Mouse (Mus musculus) forebrain, embryonic 15.5 days (tissue): ENCODE measurements around the gene Dhcr7. TPM values are rescaled to one million over a fixed set of nuclear protein-coding genes. Genes with fewer than 3 reads are reported as not detected.

Source experiments
- ATAC-seq: fragments of 200-750 bp; cut with Nextera tagmentation; replicated peaks from 2 replicates; pipeline ENCODE4 v1.8.0; 2017; ENCODE audit warnings: mild to moderate bottlenecking, moderate TSS enrichment, moderate library complexity
- H3K27ac ChIP-seq: fragments of 300-500 bp; sonication (generic); replicated peaks from 2 replicates; pipeline ENCODE4 v1.5.1; 2015; ENCODE audit warnings: mild to moderate bottlenecking, inconsistent platforms
- H3K27me3 ChIP-seq: fragments of 300-500 bp; sonication (generic); 2 replicates; pipeline ENCODE4 v1.6.1; 2015; ENCODE audit warnings: inconsistent platforms
- H3K36me3 ChIP-seq: fragments of 300-500 bp; sonication (generic); 2 replicates; pipeline ENCODE4 v1.6.1; 2015; ENCODE audit warnings: mild to moderate bottlenecking, inconsistent platforms
- H3K4me1 ChIP-seq: fragments of 300-500 bp; sonication (generic); 2 replicates; pipeline ENCODE4 v1.6.1; 2015; ENCODE audit warnings: inconsistent platforms
- H3K4me2 ChIP-seq: fragments of 300-500 bp; sonication (generic); replicated peaks from 2 replicates; pipeline ENCODE4 v1.6.1; 2015; ENCODE audit warnings: mild to moderate bottlenecking, inconsistent platforms
- H3K4me3 ChIP-seq: fragments of 300-500 bp; sonication (generic); 2 replicates; pipeline ENCODE4 v1.5.1; 2015; ENCODE audit warnings: mild to moderate bottlenecking, inconsistent platforms
- H3K9ac ChIP-seq: fragments of 300-500 bp; sonication (generic); replicated peaks from 2 replicates; pipeline ENCODE4 v1.6.1; 2015; ENCODE audit warnings: mild to moderate bottlenecking, inconsistent platforms
- H3K9me3 ChIP-seq: fragments of 300-500 bp; sonication (generic); 2 replicates; pipeline ENCODE4 v1.6.1; 2016; ENCODE audit warnings: inconsistent platforms
- WGBS: fragments of 180-500 bp; shearing (Covaris S2); methylation state at CpG from one replicate; pipeline ENCODE4 v1.1.7; 2015; ENCODE audit warnings: mixed read lengths; 5-methylcytosine and 5-hydroxymethylcytosine counted together
- polyA plus RNA-seq: library from polyadenylated mRNA; unstranded; fragments of >200 nt; fragmentation: Nextera tagmentation; extraction: Ambion mirVana; gene quantifications from 2 replicates; pipeline ENCODE4 v1.2.1, GENCODE M21; 2015

The Dhcr7 gene
- polyA plus RNA-seq, 1 experiment from 2014 or later, result 43.9 TPM

GRCm38 (mm10) chr7:143805199-143805624 is 17.7 kb upstream of the Dhcr7 start:
- peaks cover 16% of the 10 kb centered on the region; the same call in 1 of the 2 replicates for H3K36me3 ChIP-seq
- H3K27ac ChIP-seq, result no peak overlapping the region
- no peaks in the 10 kb centered on the region for H3K9me3 ChIP-seq
- no peak overlapping the region for H3K4me2 ChIP-seq
- 34% methylated on average over 5 of the region's 5 CpGs for WGBS
- ATAC-seq, result peak; percentile 64
- no peak overlapping the region for H3K4me3 ChIP-seq
- no peaks in the 10 kb centered on the region for H3K4me1 ChIP-seq
- H3K9ac ChIP-seq, result no peak overlapping the region
- H3K27me3 ChIP-seq, result no peaks in the 10 kb centered on the region

GRCm38 (mm10) chr7:143808909-143809308 is 14.0 kb upstream of the Dhcr7 start:
- no peaks in the 10 kb centered on the region for H3K9me3 ChIP-seq
- 49% methylated on average over 1 of the region's 1 CpGs for WGBS
- no peak for ATAC-seq

GRCm38 (mm10) chr7:143819201-143819600 is 3.7 kb upstream of the Dhcr7 start:
- Histone ChIP-seq H3K9ac (no peak overlapping the region), H3K27me3 (no peaks in the 10 kb centered on the region), H3K4me2 (no peak overlapping the region), H3K4me3 (no peak overlapping the region), H3K27ac (no peak overlapping the region), H3K9me3 (no peaks in the 10 kb centered on the region), H3K36me3 (peaks cover 12% of the 10 kb centered on the region; the same call in 1 of the 2 replicates), H3K4me1 (peaks cover 13% of the 10 kb centered on the region)
- ATAC-seq, result no peak
- 94% methylated on average over 4 of the region's 4 CpGs for WGBS

More at GRCm38 (mm10) chr7:143808909-143809308, 14.0 kb upstream of the Dhcr7 start:
- no peaks in the 10 kb centered on the region for H3K4me1 ChIP-seq
- H3K9ac ChIP-seq, result no peak overlapping the region
- H3K27ac ChIP-seq, result no peak overlapping the region
- H3K36me3 ChIP-seq, result peaks cover 21% of the 10 kb centered on the region
- no peaks in the 10 kb centered on the region for H3K27me3 ChIP-seq
- no peak overlapping the region for H3K4me2 ChIP-seq
- H3K4me3 ChIP-seq, result no peak overlapping the region

GRCm38 (mm10) chr7:143821241-143821640 is 1.7 kb upstream of the Dhcr7 start:
- WGBS, result 84% methylated on average over 2 of the region's 2 CpGs
- no peak overlapping the region for H3K9ac ChIP-seq
- H3K9me3 ChIP-seq, result no peaks in the 10 kb centered on the region
- H3K4me3 ChIP-seq, result no peak overlapping the region
- H3K27ac ChIP-seq, result no peak overlapping the region
- H3K36me3 ChIP-seq, result 0 out of 2 replicates have a peak, but pooled peaks cover 6% of the 10 kb centered on the region
- ATAC-seq, result no peak
- peaks cover 13% of the 10 kb centered on the region for H3K4me1 ChIP-seq
- no peak overlapping the region for H3K4me2 ChIP-seq
- no peaks in the 10 kb centered on the region for H3K27me3 ChIP-seq

GRCm38 (mm10) chr7:143823266-143823605 is 291 bp downstream of the Dhcr7 start:
- Histone ChIP-seq H3K4me1 (peaks cover 13% of the 10 kb centered on the region), H3K4me3 (peak overlapping the region; percentile 63), H3K9ac (peak overlapping the region; percentile 44), H3K27ac (peak overlapping the region; percentile 71), H3K36me3 (0 out of 2 replicates have a peak, but pooled peaks cover 2% of the 10 kb centered on the region), H3K4me2 (peak overlapping the region; percentile 75), H3K9me3 (no peaks in the 10 kb centered on the region), H3K27me3 (no peaks in the 10 kb centered on the region)
- 79% methylated on average over 4 of the region's 4 CpGs for WGBS
- peak; percentile 17; the same call in 1 of the 2 replicates for ATAC-seq

GRCm38 (mm10) chr7:143826985-143827384 is 4.0 kb downstream of the Dhcr7 start:
- WGBS, result 94% methylated on average over 2 of the region's 2 CpGs
- peaks cover 29% of the 10 kb centered on the region for H3K4me1 ChIP-seq

GRCm38 (mm10) chr7:143829504-143830331 is 6.8 kb downstream of the Dhcr7 start:
- H3K27me3 ChIP-seq, result no peaks in the 10 kb centered on the region
- peak overlapping the region; percentile 60 for H3K4me3 ChIP-seq
- no peaks in the 10 kb centered on the region for H3K36me3 ChIP-seq
- H3K9ac ChIP-seq, result peak overlapping the region; percentile 70
- peak overlapping the region; percentile 95 for H3K27ac ChIP-seq
- peak; percentile 98 for ATAC-seq
- H3K9me3 ChIP-seq, result no peaks in the 10 kb centered on the region
- peak overlapping the region; percentile 73 for H3K4me2 ChIP-seq
- peaks cover 40% of the 10 kb centered on the region for H3K4me1 ChIP-seq
- WGBS, result under 1% methylated on average over 37 of the region's 37 CpGs

More at GRCm38 (mm10) chr7:143826985-143827384, 4.0 kb downstream of the Dhcr7 start:
- H3K9ac ChIP-seq, result no peak overlapping the region
- H3K27me3 ChIP-seq, result no peaks in the 10 kb centered on the region
- no peak overlapping the region for H3K4me2 ChIP-seq
- H3K27ac ChIP-seq, result no peak overlapping the region
- no peaks in the 10 kb centered on the region for H3K9me3 ChIP-seq
- H3K36me3 ChIP-seq, result no peaks in the 10 kb centered on the region
- no peak overlapping the region for H3K4me3 ChIP-seq
- ATAC-seq, result no peak

GRCm38 (mm10) chr7:143830399-143830798 is 7.5 kb downstream of the Dhcr7 start:
- WGBS, result 4% methylated on average over 6 of the region's 6 CpGs
- peak overlapping the region; percentile 60 for H3K4me3 ChIP-seq
- peak overlapping the region; percentile 95 for H3K27ac ChIP-seq
- H3K4me2 ChIP-seq, result peak overlapping the region; percentile 73
- ATAC-seq, result peak; percentile 41
- no peaks in the 10 kb centered on the region for H3K27me3 ChIP-seq
- H3K4me1 ChIP-seq, result peaks cover 43% of the 10 kb centered on the region
- no peaks in the 10 kb centered on the region for H3K9me3 ChIP-seq
- no peaks in the 10 kb centered on the region for H3K36me3 ChIP-seq
- peak overlapping the region; percentile 70 for H3K9ac ChIP-seq

- H3K27me3 ChIP-seq, result no peaks in the 10 kb centered on the region
- H3K9me3 ChIP-seq, result no peaks in the 10 kb centered on the region
- H3K4me2 ChIP-seq, result no peak overlapping the region
- ATAC-seq, result no peak
- H3K9ac ChIP-seq, result no peak overlapping the region
- no peak overlapping the region for H3K4me3 ChIP-seq
- 80% methylated on average over 8 of the region's 8 CpGs for WGBS
- no peaks in the 10 kb centered on the region for H3K36me3 ChIP-seq
- H3K4me1 ChIP-seq, result peaks cover 43% of the 10 kb centered on the region
- H3K27ac ChIP-seq, result no peak overlapping the region
These were observed 9.3 kb downstream of the Dhcr7 start for GRCm38 (mm10) chr7:143832196-143832595.

- H3K27me3 ChIP-seq, result no peaks in the 10 kb centered on the region
- peaks cover 1% of the 10 kb centered on the region; the same call in 1 of the 2 replicates for H3K36me3 ChIP-seq
- H3K9ac ChIP-seq, result no peak overlapping the region
- H3K9me3 ChIP-seq, result no peaks in the 10 kb centered on the region
- no peak overlapping the region for H3K27ac ChIP-seq
- peaks cover 43% of the 10 kb centered on the region for H3K4me1 ChIP-seq
- ATAC-seq, result no peak
- H3K4me2 ChIP-seq, result no peak overlapping the region
- 91% methylated on average over 2 of the region's 2 CpGs for WGBS
- no peak overlapping the region for H3K4me3 ChIP-seq
These were observed 9.7 kb downstream of the Dhcr7 start for GRCm38 (mm10) chr7:143832611-143833010.

GRCm38 (mm10) chr7:143833581-143834190 is 10.7 kb downstream of the Dhcr7 start:
- Histone ChIP-seq H3K4me3 (no peak overlapping the region), H3K4me2 (no peak overlapping the region), H3K4me1 (peaks cover 43% of the 10 kb centered on the region), H3K36me3 (peaks cover 10% of the 10 kb centered on the region), H3K9me3 (no peaks in the 10 kb centered on the region), H3K27ac (no peak overlapping the region), H3K9ac (no peak overlapping the region), H3K27me3 (no peaks in the 10 kb centered on the region)
- 86% methylated on average over 6 of the region's 6 CpGs for WGBS
- ATAC-seq, result no peak

GRCm38 (mm10) chr7:143834316-143834715 is 11.4 kb downstream of the Dhcr7 start:
- no peaks in the 10 kb centered on the region for H3K9me3 ChIP-seq
- H3K27ac ChIP-seq, result no peak overlapping the region
- peaks cover 15% of the 10 kb centered on the region for H3K36me3 ChIP-seq
- H3K4me3 ChIP-seq, result no peak overlapping the region
- no peak for ATAC-seq
- peaks cover 41% of the 10 kb centered on the region for H3K4me1 ChIP-seq
- WGBS, result 98% methylated on average over 2 of the region's 2 CpGs
- H3K27me3 ChIP-seq, result no peaks in the 10 kb centered on the region
- H3K9ac ChIP-seq, result no peak overlapping the region
- no peak overlapping the region for H3K4me2 ChIP-seq
